Mouse (Mus musculus) liver, adult 2 months (tissue): ENCODE data around the gene Spice1. TPM values are rescaled to one million over a fixed set of nuclear protein-coding genes. Genes with fewer than 3 reads are reported as not detected.

Experiments
- DNase-seq: peaks from one replicate; pipeline ENCODE4 v3.0.0-alpha.2; 2011; ENCODE audit warnings: low read depth, low spot score; ENCODE audit errors: extremely low read depth
- H3K27ac ChIP-seq: fragments of 200-500 bp; replicated peaks from 2 replicates; pipeline ENCODE4 v1.5.1; 2012; ENCODE audit warnings: low read depth, mild to moderate bottlenecking, control low read depth, inconsistent platforms, low read length; ENCODE audit not compliant: insufficient read depth
- H3K27me3 ChIP-seq: fragments of 200-500 bp; 2 replicates; pipeline ENCODE4 v1.6.1; 2012; ENCODE audit warnings: mild to moderate bottlenecking, moderate library complexity, low read length, inconsistent platforms; ENCODE audit not compliant: control insufficient read depth, insufficient read depth
- H3K36me3 ChIP-seq: fragments of 200-500 bp; 2 replicates; pipeline ENCODE4 v1.6.1; 2012; ENCODE audit warnings: low read length, inconsistent platforms; ENCODE audit not compliant: control insufficient read depth, insufficient read depth
- H3K4me1 ChIP-seq: fragments of 200-500 bp; 2 replicates; pipeline ENCODE4 v1.6.1; 2011; ENCODE audit warnings: low read length; ENCODE audit not compliant: control insufficient read depth, insufficient read depth
- H3K4me3 ChIP-seq: fragments of 200-500 bp; 2 replicates; pipeline ENCODE4 v1.5.1; 2011; ENCODE audit warnings: low read depth, mild to moderate bottlenecking, control low read depth, low read length, moderate library complexity; ENCODE audit not compliant: insufficient read depth
- H3K79me2 ChIP-seq: fragments of 200-500 bp; 2 replicates; pipeline ENCODE4 v1.6.1; 2012; ENCODE audit warnings: inconsistent platforms, mild to moderate bottlenecking, low read length, moderate library complexity; ENCODE audit not compliant: control insufficient read depth, insufficient read depth
- H3K9ac ChIP-seq: fragments of 200-500 bp; 2 replicates; pipeline ENCODE4 v1.6.1; 2012; ENCODE audit warnings: low read depth, mild to moderate bottlenecking, control low read depth, inconsistent platforms, low read length
- CTCF ChIP-seq: fragments of 200-500 bp; IDR thresholded peaks from 2 replicates; pipeline ENCODE4 v1.5.1; 2011; ENCODE audit warnings: low read depth, low read length, control low read depth
- POLR2A ChIP-seq: fragments of 200-500 bp; IDR thresholded peaks from 2 replicates; pipeline ENCODE4 v1.6.1; 2011; ENCODE audit warnings: low read length, control low read depth; ENCODE audit not compliant: insufficient read depth; ENCODE audit errors: extremely low read depth
- WGBS: fragments of 180-500 bp; shearing (Covaris S2); methylation state at CpG from one replicate; pipeline ENCODE4 v1.1.7; 2018; 5-methylcytosine and 5-hydroxymethylcytosine counted together
- polyA plus RNA-seq: library from polyadenylated mRNA; depleted of rRNA; stranded (reverse); fragments of >200 nt; gene quantifications from 2 replicates; pipeline ENCODE4 v1.2.3, GENCODE M21; 2012; rRNA removed
- total RNA-seq: library from RNA; depleted of rRNA; stranded (reverse); fragments of >200 nt; gene quantifications from 2 replicates; pipeline ENCODE4 v1.2.3, GENCODE M21; 2014; rRNA removed

Gene Spice1
- total and polyA plus RNA-seq, 2 experiments: 1.7 to 2.3 TPM

DNA sequence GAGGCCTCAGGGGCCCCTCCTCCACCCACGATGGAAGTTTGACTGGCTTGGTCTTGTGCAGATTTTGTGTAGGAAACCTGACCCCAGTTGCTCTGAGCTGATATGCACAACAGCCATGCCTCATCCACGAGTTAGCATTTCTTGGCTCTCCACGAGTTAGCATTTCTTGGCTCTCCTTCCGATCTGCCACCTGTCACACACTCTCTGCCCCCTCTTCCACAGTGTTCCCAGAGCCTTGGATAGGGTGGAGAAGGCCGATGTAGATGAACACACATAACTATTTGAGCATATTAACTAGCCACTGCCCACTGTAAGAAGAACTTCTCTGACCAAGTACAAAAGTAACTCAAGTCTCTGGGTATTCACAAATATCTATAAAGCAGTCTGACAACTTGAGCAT is 81.5 kb downstream of the Spice1 start:
- H3K4me3 ChIP-seq: no peak overlapping the region
- no peaks in the 10 kb centered on the region for H3K27me3 ChIP-seq
- TF ChIP-seq CTCF: no peak
- TF ChIP-seq POLR2A: no peak
- H3K9ac ChIP-seq: no peak overlapping the region
- no peak overlapping the region for H3K27ac ChIP-seq
- DNase-seq: no peak
- H3K36me3 ChIP-seq: no peaks in the 10 kb centered on the region
- H3K4me1 ChIP-seq: no peaks in the 10 kb centered on the region
- 81% methylated on average over 5 of the region's 5 CpGs for WGBS
- H3K79me2 ChIP-seq: no peaks in the 10 kb centered on the region

DNA sequence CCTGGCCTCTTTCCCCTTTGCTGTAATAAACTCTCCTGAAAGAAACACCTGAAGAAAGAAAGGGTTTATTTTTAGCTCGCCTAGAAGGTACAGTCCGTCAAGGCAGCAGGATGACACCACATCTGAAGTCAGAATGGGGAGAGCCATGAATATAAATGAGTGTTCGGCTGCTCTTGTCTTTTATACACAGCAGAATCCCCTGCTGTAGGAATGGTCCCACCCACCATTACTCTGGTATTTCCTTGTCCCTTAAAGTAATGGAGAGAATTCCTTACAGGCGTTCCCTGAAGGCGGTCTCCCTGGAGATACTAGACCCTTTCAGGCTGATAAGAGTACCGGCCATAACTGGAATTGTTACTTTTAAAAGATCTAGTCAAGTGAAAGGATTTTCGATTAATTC is 83.1 kb downstream of the Spice1 start:
- H3K36me3 ChIP-seq: no peaks in the 10 kb centered on the region
- H3K27ac ChIP-seq: no peak overlapping the region
- 90% methylated on average over 7 of the region's 7 CpGs for WGBS
- H3K9ac ChIP-seq: no peak overlapping the region
- no peaks in the 10 kb centered on the region for H3K27me3 ChIP-seq
- TF ChIP-seq POLR2A (no peak), CTCF (no peak)
- H3K4me1 ChIP-seq: no peaks in the 10 kb centered on the region
- H3K4me3 ChIP-seq: no peak overlapping the region
- no peak for DNase-seq
- no peaks in the 10 kb centered on the region for H3K79me2 ChIP-seq

DNA sequence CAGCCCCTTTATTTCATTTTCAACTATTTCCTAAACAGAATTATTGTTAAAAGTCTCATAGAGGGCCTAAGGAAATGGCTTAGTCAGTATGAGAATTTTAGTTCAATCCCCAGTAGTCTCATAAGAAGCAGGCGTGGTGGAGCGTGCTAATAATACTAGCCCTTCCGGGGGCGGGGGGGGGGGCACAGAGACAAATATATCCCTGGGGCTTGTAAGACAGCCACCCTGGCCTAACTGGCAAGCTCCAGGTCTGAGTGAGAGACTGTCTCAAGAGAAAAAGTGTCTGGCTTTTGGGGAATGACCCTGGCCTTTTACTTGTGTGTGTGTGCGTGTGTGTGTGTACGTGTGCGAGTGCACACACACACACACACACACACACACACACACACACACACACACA is 88.0 kb downstream of the Spice1 start:
- no peaks in the 10 kb centered on the region for H3K27me3 ChIP-seq
- H3K27ac ChIP-seq: no peak overlapping the region
- no peaks in the 10 kb centered on the region for H3K4me1 ChIP-seq
- WGBS: 95% methylated on average over 7 of the region's 7 CpGs
- H3K9ac ChIP-seq: no peak overlapping the region
- TF ChIP-seq POLR2A (no peak), CTCF (no peak)
- no peaks in the 10 kb centered on the region for H3K36me3 ChIP-seq
- H3K79me2 ChIP-seq: no peaks in the 10 kb centered on the region
- no peak for DNase-seq
- no peak overlapping the region for H3K4me3 ChIP-seq

DNA sequence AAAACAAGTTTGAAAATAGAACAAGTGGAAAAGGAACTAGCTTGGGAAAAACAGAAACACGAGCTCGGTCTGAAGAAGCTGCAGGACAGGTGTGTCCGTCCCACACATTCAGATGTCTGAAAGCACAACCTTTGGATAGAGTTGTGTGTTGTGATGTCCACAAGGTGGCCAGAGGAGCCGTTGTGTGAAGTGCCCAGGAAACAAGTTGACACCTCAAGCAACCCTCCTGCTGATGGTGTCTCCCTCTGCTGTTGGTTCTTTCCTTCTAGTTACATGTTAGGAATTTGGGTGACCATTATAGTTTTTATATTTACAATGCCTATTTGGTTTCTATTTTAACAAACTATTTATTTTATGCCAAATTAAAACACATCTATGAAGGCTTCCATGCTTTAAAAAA is 88.6 kb downstream of the Spice1 start:
- Histone ChIP-seq H3K4me3 (no peak overlapping the region), H3K4me1 (no peaks in the 10 kb centered on the region), H3K79me2 (no peaks in the 10 kb centered on the region), H3K27ac (no peak overlapping the region), H3K36me3 (no peaks in the 10 kb centered on the region), H3K9ac (no peak overlapping the region), H3K27me3 (no peaks in the 10 kb centered on the region)
- DNase-seq: no peak
- no peak for TF ChIP-seq POLR2A
- TF ChIP-seq CTCF: no peak
- WGBS: 73% methylated on average over 4 of the region's 4 CpGs

Other genes with a start within 250 kb of the Spice1 start
- 39.2 and 40.8 TPM in 2 replicates for gene Atp6v1a, start 207.4 kb upstream of the Spice1 start, total RNA-seq
- 11.9 and 13.0 TPM in 2 replicates for gene Atp6v1a, start 207.4 kb upstream of the Spice1 start, polyA plus RNA-seq
- gene Naa50, start 207.3 kb upstream of the Spice1 start, total RNA-seq: 28.4 and 29.7 TPM in 2 replicates
- 11.0 and 14.8 TPM in 2 replicates for gene Naa50, start 207.3 kb upstream of the Spice1 start, polyA plus RNA-seq
- 9.4 and 10.5 TPM in 2 replicates for gene Usf3, start 173.9 kb upstream of the Spice1 start, total RNA-seq
- gene Usf3, start 173.9 kb upstream of the Spice1 start, polyA plus RNA-seq: 6.7 and 6.9 TPM in 2 replicates
- gene Sidt1, start 13.9 kb upstream of the Spice1 start, total RNA-seq: under 0.01 and 0.20 TPM in 2 replicates
- gene Sidt1, start 13.9 kb upstream of the Spice1 start, polyA plus RNA-seq: 0.14 and 0.23 TPM in 2 replicates
- not detected in 2 replicates for gene Cfap44, start 47.7 kb downstream of the Spice1 start, total RNA-seq
- gene Cfap44, start 47.7 kb downstream of the Spice1 start, polyA plus RNA-seq: not detected in 2 replicates
- 0.18 and 0.40 TPM in 2 replicates for gene Boc, start 211.8 kb downstream of the Spice1 start, total RNA-seq
- gene Boc, start 211.8 kb downstream of the Spice1 start, polyA plus RNA-seq: 0.16 and 0.20 TPM in 2 replicates